ENCODE assay signal across 9 mouse cellular contexts in genomic region chr12:102593699-102594098, GRCm38 (mm10). TPM values are rescaled to one million over a fixed set of nuclear protein-coding genes. Genes with fewer than 3 reads are reported as not detected.
A peak's percentile ranks its signal among the peaks of the same experiment; 100 is the strongest.
DNase-seq lines count a peak whose midpoint lies in the region; ATAC-seq and TF ChIP-seq lines count a peak whose summit lies in the region.
"Had no signal": no experiment of that assay in that cellular context is flagged by ENCODE, and none has a peak within 500 bp of the region (broad histone marks: within the 10 kb centered on the region; RNA-seq: fewer than 3 reads in every experiment).

No protein-coding gene starts in this region.

- H3K27me3 ChIP-seq in intestine, embryonic 15.5 days (replicated peaks), result no peaks in the 10 kb centered on the region
- H3K27me3 ChIP-seq in stomach, postnatal 0 days (ENCODE audit: control insufficient read depth, insufficient read depth, low read length), result no peaks in the 10 kb centered on the region
- no peaks in the 10 kb centered on the region for H3K27me3 ChIP-seq in liver, postnatal 0 days (ENCODE audit: insufficient read depth, low read length)
- H3K27me3 ChIP-seq: megakaryocyte, embryonic 14.5 days had no signal

- peak overlapping the region; percentile 36 for H3K27ac ChIP-seq in intestine, embryonic 15.5 days
- no peak overlapping the region for H3K27ac ChIP-seq in stomach, postnatal 0 days (replicated peaks)
- no peak overlapping the region for H3K27ac ChIP-seq in liver, postnatal 0 days (ENCODE audit: low read depth)

- H3K9me3 ChIP-seq in intestine, embryonic 15.5 days, result no peaks in the 10 kb centered on the region
- H3K9me3 ChIP-seq in stomach, postnatal 0 days (ENCODE audit: control insufficient read depth, low read length), result no peaks in the 10 kb centered on the region
- peaks cover 5% of the 10 kb centered on the region for H3K9me3 ChIP-seq in liver, postnatal 0 days (ENCODE audit: low read length)

- no peaks in the 10 kb centered on the region for H3K36me3 ChIP-seq in intestine, embryonic 15.5 days
- H3K36me3 ChIP-seq in stomach, postnatal 0 days (ENCODE audit: control insufficient read depth, insufficient read depth, low read length), result no peaks in the 10 kb centered on the region
- no peaks in the 10 kb centered on the region for H3K36me3 ChIP-seq in liver, postnatal 0 days (replicated peaks; ENCODE audit: insufficient read depth, low read length)

- H3K9ac ChIP-seq in intestine, embryonic 15.5 days, result no peak overlapping the region
- H3K9ac ChIP-seq in stomach, postnatal 0 days (ENCODE audit: low read length), result no peak overlapping the region
- no peak overlapping the region for H3K9ac ChIP-seq in liver, postnatal 0 days (replicated peaks)

- no peak for ATAC-seq in intestine, embryonic 15.5 days
- peak; percentile 33; the same call in 1 of the 2 replicates for ATAC-seq in stomach, postnatal 0 days (ENCODE audit: low FRiP score, low TSS enrichment)
- no peak for ATAC-seq in megakaryocyte-erythroid progenitor cell, adult 5-6 weeks (replicated peaks; ENCODE audit: low FRiP score, low TSS enrichment, poor library complexity, severe bottlenecking)
- no peak for ATAC-seq in liver, postnatal 0 days

- H3K4me1 ChIP-seq in intestine, embryonic 15.5 days (replicated peaks), result peaks cover 25% of the 10 kb centered on the region
- no peaks in the 10 kb centered on the region; the same call in 1 of the 2 replicates for H3K4me1 ChIP-seq in stomach, postnatal 0 days (replicated peaks; ENCODE audit: control insufficient read depth, insufficient read depth)
- H3K4me1 ChIP-seq in liver, postnatal 0 days (ENCODE audit: insufficient read depth), result no peaks in the 10 kb centered on the region

- H3K4me2 ChIP-seq in intestine, embryonic 15.5 days (replicated peaks), result no peak overlapping the region
- no peak overlapping the region; the same call in 1 of the 2 replicates for H3K4me2 ChIP-seq in stomach, postnatal 0 days (replicated peaks; ENCODE audit: low read depth)
- H3K4me2 ChIP-seq in liver, postnatal 0 days (ENCODE audit: low read depth, low read length), result no peak overlapping the region

- peak; percentile 49 for DNase-seq in layer of hippocampus, adult 11-12 months (ENCODE audit: low spot score)
- DNase-seq in layer of hippocampus, postnatal 14 days (ENCODE audit: low spot score in 2 of 2), result no peak
- DNase-seq in adrenal gland, postnatal 25 days, result peak; percentile 77
- DNase-seq in cerebellum, postnatal 36 days, result peak; percentile 81 to 84
- DNase-seq in stomach, postnatal 0 days (ENCODE audit: low spot score), result no peak
- no peak for DNase-seq in liver, postnatal 0 days

- no peak overlapping the region for H3K4me3 ChIP-seq in intestine, embryonic 15.5 days (replicated peaks)
- no peak overlapping the region for H3K4me3 ChIP-seq in stomach, postnatal 0 days (ENCODE audit: low read depth, low read length)
- no peak overlapping the region for H3K4me3 ChIP-seq in liver, postnatal 0 days (ENCODE audit: low read depth, low read length)
- H3K4me3 ChIP-seq: megakaryocyte, embryonic 14.5 days had no signal

- 53% methylated on average over 9 of the region's 9 CpGs for WGBS in intestine, embryonic 15.5 days
- WGBS in stomach, postnatal 0 days, result 39% methylated on average over 9 of the region's 9 CpGs
- 81% methylated on average over 9 of the region's 9 CpGs for WGBS in liver, postnatal 0 days (ENCODE audit: insufficient replicate concordance)

- no peak for TF ChIP-seq EP300 in stomach, postnatal 0 days (optimal IDR thresholded peaks at IDR 0.05)
- TF ChIP-seq EP300 in liver, postnatal 0 days (IDR thresholded peaks at IDR 0.05; ENCODE audit: low read depth), result no peak

- TF ChIP-seq CTCF in stomach, postnatal 0 days (IDR thresholded peaks at IDR 0.05; ENCODE audit: low read depth), result no peak
- TF ChIP-seq CTCF in liver, postnatal 0 days (IDR thresholded peaks at IDR 0.05; ENCODE audit: low read depth), result no peak

RNA-seq across cellular contexts. Expression of gene Chga, which starts 38.9 kb away (rescaled TPM):
- 100 to 1,000 TPM; 151 to 154 TPM for total RNA-seq in layer of hippocampus, postnatal 14 days (2021)
- total RNA-seq in adrenal gland, postnatal 25 days (2021), result 1,604 and 1,988 TPM in 2 replicates
- polyA plus RNA-seq in intestine, embryonic 15.5 days (2015; fragmentation: Nextera tagmentation; extraction: Ambion mirVana), result 26.2 and 27.3 TPM in 2 replicates
- polyA plus RNA-seq in stomach, postnatal 0 days (2015; fragmentation: Nextera tagmentation; extraction: Ambion mirVana), result 28.9 and 33.2 TPM in 2 replicates
- not detected in 2 replicates for total RNA-seq in megakaryocyte-erythroid progenitor cell, adult 5-6 weeks (2014; fragmentation: Nextera tagmentation)
- total RNA-seq in megakaryocyte-erythroid progenitor cell, adult 5-6 weeks (2017), result not detected in 2 replicates
- 0.45 and 0.83 TPM in 2 replicates for polyA plus RNA-seq in liver, postnatal 0 days (2015; fragmentation: Nextera tagmentation; extraction: Ambion mirVana)

Comparison
In these comparisons a context has a peak if more than half of its experiments do, and no peak if none do; other contexts are left out.
1. DNase-seq: peak in layer of hippocampus, adult 11-12 months (single experiment), adrenal gland, postnatal 25 days (single experiment) and cerebellum, postnatal 36 days (2 of 2); none in layer of hippocampus, postnatal 14 days (0 of 2), stomach, postnatal 0 days (single experiment) and liver, postnatal 0 days (single experiment).
2. RNA of gene Chga, which starts 38.9 kb away (total RNA-seq): 1,604 to 1,988 TPM in adrenal gland, postnatal 25 days and 151 to 154 TPM in layer of hippocampus, postnatal 14 days; not detected in megakaryocyte-erythroid progenitor cell, adult 5-6 weeks; every median in the first group is over 100 times any median in the second.